In genomic region chr7:66963541-66963940, GRCm38 (mm10) we compare ENCODE assay signal across 17 mouse cellular contexts.
DNase-seq lines count a peak whose midpoint lies in the region; ATAC-seq and TF ChIP-seq lines count a peak whose summit lies in the region.
"Had no signal": no experiment of that assay in that cellular context is flagged by ENCODE, and none has a peak within 500 bp of the region (broad histone marks: within the 10 kb centered on the region; RNA-seq: fewer than 3 reads in every experiment).

No protein-coding gene starts in this region.

- H3K27me3 ChIP-seq in lung, embryonic 16.5 days (ENCODE audit: control insufficient read depth, insufficient read depth, low read depth, low read length) = no peaks in the 10 kb centered on the region
- H3K27me3 ChIP-seq: hindbrain, embryonic 12.5 days; limb, embryonic 15.5 days; liver, embryonic 15.5 days; midbrain, embryonic 13.5 days; neural tube, embryonic 13.5 days had no signal

- H3K9ac ChIP-seq in lung, embryonic 16.5 days (ENCODE audit: low read length) = no peak overlapping the region
- H3K9ac ChIP-seq: hindbrain, embryonic 12.5 days; limb, embryonic 15.5 days; liver, embryonic 15.5 days; midbrain, embryonic 13.5 days; neural tube, embryonic 13.5 days had no signal

- DNase-seq in gastrocnemius, postnatal 14 days = peak; percentile 43
- DNase-seq in gastrocnemius, adult 18-20 months (ENCODE audit: low spot score) = no peak
- DNase-seq in lung, adult 2 months = no peak
- peak; percentile 62 for DNase-seq in adrenal gland, postnatal 14 days
- peak; percentile 45 to 50 for DNase-seq in adrenal gland, postnatal 36 days
- no peak for DNase-seq in kidney, adult 9 months
- DNase-seq: cerebellum, adult 9-10 months; heart, adult 18-20 months; kidney, adult 8-10 months; kidney, postnatal 36 days had no signal

- TF ChIP-seq POLR2A in lung, adult 2 months (IDR thresholded peaks at IDR 0.05; ENCODE audit: borderline replicate concordance, extremely low read depth, low read depth, low read length) = no peak

- H3K4me2 ChIP-seq in lung, embryonic 16.5 days (ENCODE audit: low read depth, low read length) = no peak overlapping the region
- H3K4me2 ChIP-seq: hindbrain, embryonic 12.5 days; limb, embryonic 15.5 days; liver, embryonic 15.5 days; midbrain, embryonic 13.5 days; neural tube, embryonic 13.5 days had no signal

- peak; percentile 27; the same call in 1 of the 2 replicates for ATAC-seq in lung, embryonic 16.5 days (ENCODE audit: low read depth)
- ATAC-seq: forebrain, embryonic 16.5 days; midbrain, embryonic 13.5 days had no signal

- TF ChIP-seq CTCF in lung, adult 2 months (IDR thresholded peaks at IDR 0.05; ENCODE audit: insufficient read depth, low read length) = no peak

- no peaks in the 10 kb centered on the region for H3K9me3 ChIP-seq in lung, embryonic 16.5 days (ENCODE audit: control insufficient read depth, low read length)
- H3K9me3 ChIP-seq: hindbrain, embryonic 12.5 days; limb, embryonic 15.5 days; liver, embryonic 15.5 days; midbrain, embryonic 13.5 days; neural tube, embryonic 13.5 days had no signal

- no peak overlapping the region for H3K4me3 ChIP-seq in lung, embryonic 16.5 days (ENCODE audit: low read length)
- no peak overlapping the region for H3K4me3 ChIP-seq in lung, adult 2 months (replicated peaks; ENCODE audit: extremely low read depth, low read depth, low read length)
- H3K4me3 ChIP-seq: hindbrain, embryonic 12.5 days; limb, embryonic 15.5 days; liver, embryonic 15.5 days; midbrain, embryonic 13.5 days; neural tube, embryonic 13.5 days had no signal

- intact Hi-C loops in gastrocnemius, postnatal 14 days (cut with DNase I; ENCODE audit: low total_unique reads) = no loop called here

- H3K4me1 ChIP-seq in lung, embryonic 16.5 days (replicated peaks; ENCODE audit: control insufficient read depth, insufficient read depth, low read length) = peaks cover 19% of the 10 kb centered on the region
- H3K4me1 ChIP-seq in lung, adult 2 months (ENCODE audit: control insufficient read depth, insufficient read depth, low read length) = peaks cover 7% of the 10 kb centered on the region
- H3K4me1 ChIP-seq: liver, embryonic 15.5 days had no signal

- no peak overlapping the region for H3K27ac ChIP-seq in lung, embryonic 16.5 days (ENCODE audit: low read length)
- H3K27ac ChIP-seq: hindbrain, embryonic 12.5 days; limb, embryonic 15.5 days; liver, embryonic 15.5 days; midbrain, embryonic 13.5 days; neural tube, embryonic 13.5 days had no signal

- 41% methylated on average over 8 of the region's 8 CpGs for whole genome bisulfite sequencing in lung, embryonic 16.5 days
- WGBS in lung, adult 2 months = 38% methylated on average over 8 of the region's 8 CpGs

- H3K36me3 ChIP-seq in lung, embryonic 16.5 days (ENCODE audit: control insufficient read depth, insufficient read depth, low read length) = no peaks in the 10 kb centered on the region
- H3K36me3 ChIP-seq: hindbrain, embryonic 12.5 days; limb, embryonic 15.5 days; liver, embryonic 15.5 days; midbrain, embryonic 13.5 days; neural tube, embryonic 13.5 days had no signal

Comparison
In these comparisons a context has a peak if more than half of its experiments do, and no peak if none do; other contexts are left out.
1. DNase-seq: peak in gastrocnemius, postnatal 14 days (single experiment), adrenal gland, postnatal 14 days (single experiment) and adrenal gland, postnatal 36 days (2 of 2); none in gastrocnemius, adult 18-20 months (single experiment), lung, adult 2 months (single experiment) and kidney, adult 9 months (single experiment).